Mouse (Mus musculus): ENCODE data around the gene Mgp. TPM values are rescaled to one million over a fixed set of nuclear protein-coding genes. Genes with fewer than 3 reads are reported as not detected.

Gene Mgp
- polyA plus RNA-seq, 1 experiment from 2014 or later: 225 TPM

DNA sequence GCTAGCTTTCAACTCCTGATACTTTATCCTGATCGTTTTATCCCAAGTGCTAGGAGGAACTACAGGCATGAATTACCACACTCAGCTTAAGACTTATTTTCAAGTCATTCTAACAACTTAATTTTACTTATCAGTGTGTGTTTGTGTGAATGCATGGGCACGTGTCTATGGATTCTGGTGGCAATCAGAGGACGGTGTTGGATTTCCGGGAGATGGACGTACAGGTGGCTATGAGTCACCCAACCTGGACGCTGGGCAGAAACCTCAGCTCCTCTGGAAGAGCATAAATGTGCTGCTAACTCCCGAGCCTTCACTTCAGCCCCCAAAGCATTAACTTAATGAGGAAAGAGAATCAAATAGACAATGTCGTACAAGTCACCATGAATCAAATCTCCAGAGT, 50.6 kb downstream of the Mgp start:
- H3K36me3 ChIP-seq: peaks cover 43% of the 10 kb centered on the region
- H3K27ac ChIP-seq: no peak overlapping the region
- H3K4me1 ChIP-seq: no peaks in the 10 kb centered on the region
- H3K27me3 ChIP-seq (replicated peaks): no peaks in the 10 kb centered on the region
- ATAC-seq (ENCODE audit: insufficient read depth, low FRiP score, low read depth): no peak
- no peak overlapping the region for H3K4me2 ChIP-seq
- no peak overlapping the region for H3K4me3 ChIP-seq (replicated peaks)
- 91% methylated on average over 8 of the region's 8 CpGs for WGBS
- H3K9ac ChIP-seq: no peak overlapping the region
- H3K9me3 ChIP-seq: no peaks in the 10 kb centered on the region

Other genes starting within 250 kb of the Mgp start
- 15.1 and 20.1 TPM in 2 replicates for gene Plbd1, start 213.9 kb downstream of the Mgp start, polyA plus RNA-seq (2015; fragmentation: Nextera tagmentation; extraction: Ambion mirVana)
- gene Gucy2c, start 94.1 kb downstream of the Mgp start, polyA plus RNA-seq (2015; fragmentation: Nextera tagmentation; extraction: Ambion mirVana): 13.3 and 16.7 TPM in 2 replicates
- 0.49 and 0.72 TPM in 2 replicates for gene Hist4h4, start 71.4 kb downstream of the Mgp start, polyA plus RNA-seq (2015; fragmentation: Nextera tagmentation; extraction: Ambion mirVana)
- gene H2afj, start 67.6 kb downstream of the Mgp start, polyA plus RNA-seq (2015; fragmentation: Nextera tagmentation; extraction: Ambion mirVana): 166 and 190 TPM in 2 replicates
- gene BC049715, start 48.2 kb downstream of the Mgp start, polyA plus RNA-seq (2015; fragmentation: Nextera tagmentation; extraction: Ambion mirVana): 1.2 and 1.5 TPM in 2 replicates
- 83.7 and 93.7 TPM in 2 replicates for gene Wbp11, start 47.6 kb downstream of the Mgp start, polyA plus RNA-seq (2015; fragmentation: Nextera tagmentation; extraction: Ambion mirVana)
- 1.0 and 1.9 TPM in 2 replicates for gene Smco3, start 40.4 kb downstream of the Mgp start, polyA plus RNA-seq (2015; fragmentation: Nextera tagmentation; extraction: Ambion mirVana)
- 5.5 and 7.7 TPM in 2 replicates for gene Art4, start 18.1 kb downstream of the Mgp start, polyA plus RNA-seq (2015; fragmentation: Nextera tagmentation; extraction: Ambion mirVana)
- 40.1 and 57.2 TPM in 2 replicates for gene Erp27, start 46.4 kb upstream of the Mgp start, polyA plus RNA-seq (2015; fragmentation: Nextera tagmentation; extraction: Ambion mirVana)
- not detected in 2 replicates for gene Pde6h, start 48.0 kb upstream of the Mgp start, polyA plus RNA-seq (2015; fragmentation: Nextera tagmentation; extraction: Ambion mirVana)
- gene Arhgdib, start 66.1 kb upstream of the Mgp start, polyA plus RNA-seq (2015; fragmentation: Nextera tagmentation; extraction: Ambion mirVana): 56.1 and 70.2 TPM in 2 replicates

Measured in stomach, embryonic 15.5 days (tissue).